Mouse (Mus musculus) hindbrain, embryonic 12.5 days (tissue): ENCODE measurements around the gene Ip6k1. TPM values are rescaled to one million over a fixed set of nuclear protein-coding genes. Genes with fewer than 3 reads are reported as not detected.

Experiments used
- ATAC-seq: fragments of 200-750 bp; cut with Nextera tagmentation; 2 replicates; pipeline ENCODE4 v1.8.0; 2017; ENCODE audit warnings: moderate TSS enrichment; ENCODE audit not compliant: low FRiP score
- H3K27ac ChIP-seq: fragments of 300-500 bp; sonication (generic); 2 replicates; pipeline ENCODE4 v1.5.1; 2016; ENCODE audit warnings: mild to moderate bottlenecking
- H3K27me3 ChIP-seq: fragments of 300-500 bp; sonication (generic); 2 replicates; pipeline ENCODE4 v1.6.1; 2016; ENCODE audit warnings: mild to moderate bottlenecking
- H3K36me3 ChIP-seq: fragments of 300-500 bp; sonication (generic); 2 replicates; pipeline ENCODE4 v1.6.1; 2016; ENCODE audit warnings: mild to moderate bottlenecking
- H3K4me1 ChIP-seq: fragments of 300-500 bp; sonication (generic); 2 replicates; pipeline ENCODE4 v1.6.1; 2016
- H3K4me2 ChIP-seq: fragments of 300-500 bp; sonication (generic); replicated peaks from 2 replicates; pipeline ENCODE4 v1.6.1; 2016; ENCODE audit warnings: mild to moderate bottlenecking
- H3K4me3 ChIP-seq: fragments of 300-500 bp; sonication (generic); 2 replicates; pipeline ENCODE4 v1.5.1; 2016; ENCODE audit warnings: mild to moderate bottlenecking
- H3K9ac ChIP-seq: fragments of 300-500 bp; sonication (generic); 2 replicates; pipeline ENCODE4 v1.6.1; 2016; ENCODE audit warnings: mild to moderate bottlenecking, moderate library complexity
- H3K9me3 ChIP-seq: fragments of 300-500 bp; sonication (generic); replicated peaks from 2 replicates; pipeline ENCODE4 v1.6.1; 2016; ENCODE audit warnings: mild to moderate bottlenecking
- WGBS: fragments of 180-500 bp; shearing (Covaris S2); methylation state at CpG from one replicate; pipeline ENCODE4 v1.1.7; 2016; 5-methylcytosine and 5-hydroxymethylcytosine counted together
- polyA plus RNA-seq: library from polyadenylated mRNA; unstranded; fragments of >200 nt; fragmentation: Nextera tagmentation; extraction: Ambion mirVana; gene quantifications from 2 replicates; pipeline ENCODE4 v1.2.1, GENCODE M21; 2016

Ip6k1 gene
- polyA plus RNA-seq, 1 experiment from 2014 or later, result 102 TPM

DNA sequence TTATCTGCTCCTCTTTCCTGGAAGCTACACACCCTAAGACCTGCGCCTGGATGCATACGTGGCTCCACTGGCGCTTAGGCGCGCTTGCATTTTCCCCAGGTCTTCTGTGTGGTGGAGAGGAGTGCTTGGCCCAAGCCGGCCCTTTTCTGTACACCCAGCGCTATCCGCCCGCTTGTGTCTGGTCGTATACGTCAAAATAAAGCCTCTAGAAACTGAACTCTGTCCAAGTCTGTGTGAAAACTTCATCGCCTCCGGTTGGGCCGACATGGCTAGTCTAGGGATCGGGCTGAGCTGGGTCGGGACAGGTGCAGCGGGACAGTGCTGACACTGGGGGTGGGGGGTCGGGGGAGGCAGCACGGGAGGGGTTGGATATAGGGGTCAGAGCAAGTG lies 46.3 kb downstream of the Ip6k1 start:
- Histone ChIP-seq H3K36me3 (peaks cover 56% of the 10 kb centered on the region), H3K4me1 (peaks cover 26% of the 10 kb centered on the region), H3K9me3 (no peaks in the 10 kb centered on the region), H3K4me2 (peak overlapping the region; percentile 94), H3K27me3 (no peaks in the 10 kb centered on the region), H3K27ac (peak overlapping the region; percentile 74), H3K9ac (peak overlapping the region; percentile 79), H3K4me3 (peak overlapping the region; percentile 63)
- WGBS, result 2% methylated on average over 19 of the region's 19 CpGs
- peak; percentile 57 for ATAC-seq

DNA sequence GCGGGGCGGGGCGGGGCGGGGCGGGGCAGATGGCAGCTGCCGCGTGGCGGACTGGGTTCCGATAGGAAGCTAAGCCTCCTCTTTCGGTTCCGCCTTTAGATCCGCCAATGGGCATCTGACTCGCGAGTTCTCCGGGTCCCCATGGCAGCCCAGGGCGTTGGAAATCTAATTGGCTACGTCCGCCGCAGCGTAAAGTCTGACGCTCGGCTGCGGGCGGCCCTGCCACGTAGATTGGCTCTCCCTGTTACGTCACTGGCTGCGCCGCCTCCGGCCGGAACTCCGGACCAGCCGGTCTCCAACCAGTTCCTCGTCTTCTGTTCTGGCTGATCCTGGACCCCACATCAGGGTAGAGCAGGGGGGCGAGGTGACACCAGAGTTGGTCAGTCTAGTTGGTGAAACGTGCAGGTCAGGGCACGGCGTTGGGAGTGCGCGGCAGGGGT lies 46.7 kb downstream of the Ip6k1 start, which contains the start of gene Gmppb:
Gene Gmppb (plus strand): TSS at position 227 of the 440 bp plus-strand sequence.
- WGBS, result under 1% methylated on average over 35 of the region's 39 CpGs

GRCm38 (mm10) chr9:108049561-108050251 lies 47.4 kb downstream of the Ip6k1 start:
- H3K9ac ChIP-seq, result peak overlapping the region; percentile 79
- peak overlapping the region; percentile 70 for H3K27ac ChIP-seq
- WGBS, result 45% methylated on average over 15 of the region's 15 CpGs
- peak; percentile 29 for ATAC-seq
- H3K9me3 ChIP-seq, result no peaks in the 10 kb centered on the region
- no peaks in the 10 kb centered on the region for H3K27me3 ChIP-seq
- H3K4me1 ChIP-seq, result peaks cover 26% of the 10 kb centered on the region
- peak overlapping the region; percentile 94 for H3K4me2 ChIP-seq
- H3K36me3 ChIP-seq, result peaks cover 64% of the 10 kb centered on the region
- H3K4me3 ChIP-seq, result peak overlapping the region; percentile 63

More for the DNA sequence above, 46.7 kb downstream of the Ip6k1 start, which contains the start of gene Gmppb:
- Histone ChIP-seq H3K9me3 (no peaks in the 10 kb centered on the region), H3K36me3 (peaks cover 61% of the 10 kb centered on the region), H3K4me1 (peaks cover 26% of the 10 kb centered on the region), H3K27ac (peak within 1 kb of the TSS; percentile 74), H3K4me2 (peak within 1 kb of the TSS; percentile 94), H3K27me3 (no peaks in the 10 kb centered on the region), H3K9ac (peak within 1 kb of the TSS; percentile 79), H3K4me3 (peak within 1 kb of the TSS; percentile 63)
- ATAC-seq, result peak; percentile 89

DNA sequence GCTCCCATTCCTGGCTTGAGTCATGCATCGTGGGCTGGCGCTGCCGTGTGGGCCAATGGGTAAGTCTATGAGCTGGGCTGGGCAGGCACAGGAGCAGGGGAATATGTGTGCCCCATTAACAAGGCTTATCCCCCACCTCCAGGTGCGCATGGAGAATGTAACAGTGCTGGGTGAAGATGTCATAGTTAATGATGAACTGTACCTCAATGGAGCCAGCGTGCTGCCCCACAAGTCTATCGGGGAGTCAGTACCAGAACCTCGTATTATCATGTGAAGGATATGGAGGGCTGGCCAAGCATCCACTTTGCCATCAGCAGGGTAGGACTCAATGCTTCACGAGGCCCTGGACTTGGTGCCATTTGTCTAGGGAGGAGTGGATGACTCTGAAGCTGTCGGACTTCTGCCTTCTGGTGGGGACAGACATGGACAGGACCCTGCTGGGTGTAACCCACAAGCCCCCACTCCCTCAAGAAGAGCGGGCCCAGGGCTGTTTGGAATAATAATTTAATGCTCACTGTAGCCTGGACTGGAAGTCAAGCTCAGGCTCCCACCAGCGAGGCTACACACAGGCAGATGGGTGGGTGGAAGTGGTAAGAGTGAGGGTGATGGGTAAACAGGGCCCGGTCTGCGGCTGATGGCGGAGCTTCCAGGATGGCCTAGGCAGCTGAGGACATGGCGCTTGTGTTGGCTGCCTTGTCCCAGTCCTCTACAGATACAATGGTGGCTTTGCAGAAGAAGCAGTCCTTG lies 49.1 kb downstream of the Ip6k1 start:
- no peaks in the 10 kb centered on the region for H3K27me3 ChIP-seq
- H3K4me3 ChIP-seq, result no peak overlapping the region
- no peak overlapping the region for H3K4me2 ChIP-seq
- peaks cover 26% of the 10 kb centered on the region for H3K4me1 ChIP-seq
- ATAC-seq, result no peak
- H3K36me3 ChIP-seq, result peaks cover 64% of the 10 kb centered on the region
- no peak overlapping the region for H3K27ac ChIP-seq
- no peak overlapping the region for H3K9ac ChIP-seq
- H3K9me3 ChIP-seq, result no peaks in the 10 kb centered on the region
- WGBS, result 95% methylated on average over 15 of the region's 15 CpGs

GRCm38 (mm10) chr9:108051931-108052220 lies 49.6 kb downstream of the Ip6k1 start:
- Histone ChIP-seq H3K27me3 (no peaks in the 10 kb centered on the region), H3K9me3 (no peaks in the 10 kb centered on the region)
- WGBS, result 87% methylated on average over 4 of the region's 4 CpGs

DNA sequence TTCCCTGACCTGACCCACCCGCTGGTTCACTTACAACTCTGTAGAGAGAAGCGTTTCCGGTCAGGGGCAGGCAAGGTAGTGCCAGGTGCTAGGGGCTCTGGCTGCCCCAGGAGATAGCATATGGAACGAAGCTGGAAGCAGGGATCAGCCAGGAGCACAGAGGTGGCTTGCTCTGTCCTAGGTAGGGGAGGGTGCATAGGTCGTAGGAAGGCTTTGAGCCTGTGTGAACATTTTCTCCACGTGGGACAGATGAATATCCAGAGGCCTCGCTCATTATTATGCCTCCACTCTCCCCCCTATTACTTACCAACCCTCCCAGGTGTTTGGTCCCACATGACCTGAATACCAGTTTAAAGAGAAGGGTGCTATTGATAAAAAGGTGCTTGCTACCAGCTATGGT lies 50.1 kb downstream of the Ip6k1 start:
- Histone ChIP-seq H3K27me3 (no peaks in the 10 kb centered on the region), H3K9ac (no peak overlapping the region), H3K9me3 (no peaks in the 10 kb centered on the region), H3K36me3 (peaks cover 64% of the 10 kb centered on the region), H3K4me3 (no peak overlapping the region), H3K4me1 (peaks cover 26% of the 10 kb centered on the region), H3K4me2 (no peak overlapping the region), H3K27ac (no peak overlapping the region)
- ATAC-seq, result no peak
- WGBS, result 73% methylated on average over 7 of the region's 7 CpGs

More at GRCm38 (mm10) chr9:108051931-108052220, 49.6 kb downstream of the Ip6k1 start:
- H3K4me3 ChIP-seq, result no peak overlapping the region
- peaks cover 26% of the 10 kb centered on the region for H3K4me1 ChIP-seq
- no peak overlapping the region for H3K27ac ChIP-seq
- no peak overlapping the region for H3K9ac ChIP-seq
- H3K4me2 ChIP-seq, result no peak overlapping the region
- no peak for ATAC-seq
- peaks cover 64% of the 10 kb centered on the region for H3K36me3 ChIP-seq

DNA sequence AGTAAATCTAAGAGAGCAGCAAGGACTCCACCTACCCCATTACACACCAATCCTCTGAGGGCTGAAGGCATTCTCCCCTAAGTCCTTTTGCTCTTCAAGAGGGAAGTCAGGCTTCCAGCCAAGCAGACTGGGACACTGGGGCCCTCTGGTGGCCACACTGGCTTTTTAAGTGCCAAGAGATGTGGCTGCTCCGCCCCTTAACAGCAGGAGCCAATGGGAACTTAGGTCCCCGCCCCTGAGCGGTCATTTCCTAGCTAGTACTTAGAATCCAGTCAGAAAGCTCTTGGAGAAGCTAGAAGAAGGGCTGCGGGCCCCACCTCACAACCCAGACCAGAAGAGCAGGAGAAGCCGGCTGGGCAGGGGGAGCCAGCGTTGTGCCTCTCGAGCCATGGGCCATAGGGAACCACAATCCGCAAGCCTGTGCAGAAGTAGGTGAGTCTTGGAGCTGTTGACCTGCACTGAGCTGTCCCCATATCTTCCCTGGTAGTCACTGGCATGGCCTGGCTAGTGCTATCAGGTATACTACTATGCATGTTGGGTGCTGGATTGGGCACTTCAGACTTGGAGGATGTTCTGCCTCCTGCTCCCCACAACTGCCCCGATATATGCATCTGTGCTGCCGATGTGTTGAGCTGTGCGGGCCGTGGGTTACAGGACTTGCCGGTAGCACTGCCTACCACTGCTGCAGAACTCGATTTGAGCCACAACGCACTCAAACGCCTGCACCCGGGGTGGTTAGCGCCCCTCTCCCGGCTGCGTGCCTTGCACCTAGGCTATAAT lies 50.8 kb downstream of the Ip6k1 start, which contains the start of gene Amigo3:
Gene Amigo3 (plus strand): TSS at position 275 of the 780 bp plus-strand sequence.
- Histone ChIP-seq H3K27ac (no peak within 1 kb of the TSS), H3K36me3 (peaks cover 67% of the 10 kb centered on the region), H3K4me1 (peaks cover 23% of the 10 kb centered on the region), H3K4me2 (peak within 1 kb of the TSS; percentile 36), H3K4me3 (no peak within 1 kb of the TSS), H3K27me3 (no peaks in the 10 kb centered on the region), H3K9ac (no peak within 1 kb of the TSS), H3K9me3 (no peaks in the 10 kb centered on the region)
- WGBS, result 60% methylated on average over 20 of the region's 20 CpGs
- peak; percentile 20; the same call in 1 of the 2 replicates for ATAC-seq

DNA sequence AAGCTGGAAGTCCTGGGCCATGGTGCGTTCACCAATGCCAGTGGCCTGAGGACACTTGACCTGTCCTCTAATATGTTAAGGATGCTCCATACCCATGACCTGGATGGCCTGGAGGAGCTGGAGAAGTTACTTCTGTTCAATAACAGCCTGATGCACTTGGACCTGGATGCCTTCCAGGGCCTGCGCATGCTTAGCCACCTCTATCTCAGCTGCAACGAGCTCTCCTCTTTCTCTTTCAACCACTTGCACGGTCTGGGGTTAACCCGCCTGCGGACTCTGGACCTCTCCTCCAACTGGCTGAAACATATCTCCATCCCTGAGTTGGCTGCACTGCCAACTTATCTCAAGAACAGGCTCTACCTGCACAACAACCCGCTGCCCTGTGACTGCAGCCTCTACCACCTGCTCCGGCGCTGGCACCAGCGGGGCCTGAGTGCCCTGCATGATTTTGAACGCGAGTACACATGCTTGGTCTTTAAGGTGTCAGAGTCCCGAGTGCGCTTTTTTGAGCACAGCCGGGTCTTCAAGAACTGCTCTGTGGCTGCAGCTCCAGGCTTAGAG lies 51.4 kb downstream of the Ip6k1 start:
- Histone ChIP-seq H3K4me2 (no peak overlapping the region), H3K4me1 (peaks cover 17% of the 10 kb centered on the region), H3K27ac (no peak overlapping the region), H3K9me3 (no peaks in the 10 kb centered on the region), H3K4me3 (no peak overlapping the region), H3K27me3 (no peaks in the 10 kb centered on the region), H3K9ac (no peak overlapping the region), H3K36me3 (peaks cover 74% of the 10 kb centered on the region)
- whole genome bisulfite sequencing, result 92% methylated on average over 15 of the region's 15 CpGs
- ATAC-seq, result no peak

DNA sequence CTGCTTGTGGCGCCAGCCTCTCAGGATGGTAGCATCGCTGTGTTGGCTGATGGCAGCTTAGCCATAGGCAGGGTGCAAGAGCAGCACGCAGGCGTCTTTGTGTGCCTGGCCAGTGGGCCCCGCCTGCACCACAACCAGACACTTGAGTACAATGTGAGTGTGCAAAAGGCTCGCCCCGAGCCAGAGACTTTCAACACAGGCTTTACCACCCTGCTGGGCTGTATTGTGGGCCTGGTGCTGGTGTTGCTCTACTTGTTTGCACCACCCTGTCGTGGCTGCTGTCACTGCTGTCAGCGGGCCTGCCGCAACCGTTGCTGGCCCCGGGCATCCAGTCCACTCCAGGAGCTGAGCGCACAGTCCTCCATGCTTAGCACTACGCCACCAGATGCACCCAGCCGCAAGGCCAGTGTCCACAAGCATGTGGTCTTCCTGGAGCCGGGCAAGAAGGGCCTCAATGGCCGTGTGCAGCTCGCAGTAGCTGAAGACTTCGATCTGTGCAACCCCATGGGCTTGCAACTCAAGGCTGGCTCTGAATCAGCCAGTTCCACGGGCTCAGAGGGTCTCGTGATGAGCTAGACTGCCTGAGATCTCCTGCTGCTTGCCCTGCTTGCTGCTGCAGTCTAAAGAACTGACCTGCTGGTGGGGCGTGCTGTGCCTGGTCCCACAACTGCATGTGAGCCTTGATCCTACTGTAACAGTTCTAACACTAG lies 52.2 kb downstream of the Ip6k1 start:
- 92% methylated on average over 22 of the region's 22 CpGs for WGBS
- Histone ChIP-seq H3K36me3 (peaks cover 82% of the 10 kb centered on the region), H3K4me3 (no peak overlapping the region)

DNA sequence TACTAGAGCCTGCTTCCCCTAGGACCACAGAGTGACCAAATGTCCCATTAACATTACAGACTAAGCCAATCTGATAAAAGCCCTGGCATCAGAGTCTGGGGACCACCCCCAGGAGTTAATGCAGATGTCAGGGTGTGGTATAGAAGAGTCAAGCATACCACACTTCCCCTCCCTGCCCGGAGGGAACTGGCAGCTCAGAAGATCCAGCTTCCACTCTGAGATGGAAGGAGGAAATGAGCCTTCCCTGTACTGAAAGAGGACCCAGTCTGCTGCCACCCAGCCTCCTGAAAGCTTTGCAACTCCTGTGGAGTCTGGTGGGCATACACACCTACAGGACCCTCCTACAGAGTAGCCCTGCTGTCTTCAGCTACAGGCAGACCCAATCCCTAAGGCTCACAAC lies 52.8 kb downstream of the Ip6k1 start:
- no peak overlapping the region for H3K27ac ChIP-seq
- H3K4me3 ChIP-seq, result no peak overlapping the region
- H3K4me1 ChIP-seq, result peaks cover 10% of the 10 kb centered on the region
- no peaks in the 10 kb centered on the region for H3K9me3 ChIP-seq
- no peaks in the 10 kb centered on the region for H3K27me3 ChIP-seq
- H3K4me2 ChIP-seq, result no peak overlapping the region
- H3K9ac ChIP-seq, result no peak overlapping the region
- ATAC-seq, result no peak
- peaks cover 87% of the 10 kb centered on the region for H3K36me3 ChIP-seq
- 81% methylated on average over 1 of the region's 1 CpGs for WGBS

More for the DNA sequence above, 52.2 kb downstream of the Ip6k1 start:
- Histone ChIP-seq H3K9me3 (no peaks in the 10 kb centered on the region), H3K4me2 (no peak overlapping the region), H3K9ac (no peak overlapping the region), H3K27me3 (no peaks in the 10 kb centered on the region), H3K4me1 (peaks cover 16% of the 10 kb centered on the region), H3K27ac (no peak overlapping the region)
- ATAC-seq, result no peak

DNA sequence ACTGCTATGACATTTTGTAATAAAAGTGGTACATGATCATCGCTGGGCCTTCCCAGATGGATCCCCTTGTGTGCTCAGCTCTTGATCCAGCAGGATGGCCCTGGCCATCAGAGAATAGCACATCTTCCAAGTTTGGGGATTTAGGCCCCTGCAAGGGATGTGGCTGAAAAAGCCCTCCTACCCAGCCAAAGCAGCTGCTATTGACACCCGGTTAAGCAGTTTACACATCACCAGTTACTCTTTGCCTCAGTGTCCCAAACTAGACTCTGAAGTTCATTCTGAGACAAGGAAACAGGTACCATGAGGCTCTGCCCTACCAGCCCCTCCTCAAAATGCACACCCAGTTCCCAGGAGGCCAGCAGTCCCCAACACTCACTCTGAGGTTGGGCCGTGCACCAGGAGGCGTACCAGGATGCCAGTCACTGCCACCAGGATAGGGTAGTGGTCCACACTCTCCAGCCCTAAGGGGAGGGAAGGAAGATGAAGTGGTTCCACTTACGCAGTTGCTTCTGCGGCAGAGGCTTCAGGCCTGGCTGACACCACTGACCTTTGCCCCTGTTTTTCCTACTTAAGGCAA lies 53.4 kb downstream of the Ip6k1 start:
- WGBS, result 88% methylated on average over 6 of the region's 6 CpGs
- Histone ChIP-seq H3K4me2 (no peak overlapping the region), H3K27me3 (no peaks in the 10 kb centered on the region), H3K4me3 (no peak overlapping the region), H3K36me3 (peaks cover 84% of the 10 kb centered on the region), H3K9me3 (no peaks in the 10 kb centered on the region), H3K4me1 (peaks cover 6% of the 10 kb centered on the region; the same call in 1 of the 2 replicates), H3K27ac (no peak overlapping the region), H3K9ac (no peak overlapping the region)
- no peak for ATAC-seq
